Mouse (Mus musculus) heart, adult 2 months (tissue): ENCODE results near the gene Bdh2.

Experiments
- CTCF ChIP-seq: fragments of 200-600 bp; IDR thresholded peaks from 2 replicates; pipeline ENCODE4 v1.8.1; 2022; ENCODE audit warnings: antibody characterized with exemption, mild to moderate bottlenecking, moderate library complexity
- EP300 ChIP-seq: fragments of 200-500 bp; IDR thresholded peaks from 2 replicates; pipeline ENCODE4 v1.6.1; 2011; ENCODE audit warnings: low read depth, low read length, control low read depth; ENCODE audit not compliant: insufficient read depth
- POLR2A ChIP-seq: fragments of 200-500 bp; IDR thresholded peaks from 2 replicates; pipeline ENCODE4 v1.6.1; 2011; ENCODE audit warnings: mild to moderate bottlenecking, low read depth, low read length, control low read depth; ENCODE audit not compliant: insufficient read depth

DNA sequence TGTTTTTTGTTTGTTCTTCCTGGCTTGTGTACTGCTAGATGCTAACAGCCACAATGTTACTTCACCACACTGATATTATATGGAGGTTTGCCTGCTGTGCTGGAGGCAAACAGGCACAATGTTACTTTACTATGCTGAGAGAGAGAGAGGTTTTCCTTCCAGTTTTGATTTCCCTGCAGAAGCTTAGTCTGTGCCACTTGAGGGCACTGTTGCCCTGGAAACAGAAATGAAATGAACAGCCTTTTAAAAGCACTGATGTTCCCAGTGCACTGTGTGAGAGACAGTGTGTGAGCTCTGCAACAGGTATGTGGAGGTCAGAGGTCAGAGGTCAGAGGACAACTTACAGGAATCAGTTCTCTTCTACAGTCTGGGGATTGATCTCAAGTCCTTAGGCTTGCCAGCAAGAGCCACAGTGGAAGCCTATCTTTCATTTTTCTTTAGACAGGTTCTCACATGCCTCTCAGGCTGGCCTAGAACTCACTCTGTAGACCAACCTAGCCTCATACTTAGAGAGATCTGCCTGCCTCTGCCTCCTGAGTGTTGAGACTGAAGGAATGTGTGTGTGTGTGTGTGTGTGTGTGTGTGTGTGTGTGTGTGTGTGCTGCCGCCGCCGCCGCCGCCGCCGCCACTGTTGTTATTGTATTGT, 9.4 kb downstream of the Bdh2 start:
- TF ChIP-seq POLR2A (no peak), CTCF (peak; percentile 80), EP300 (no peak)
